Mouse (Mus musculus): ENCODE measurements at regions not wholly inside any gene's neighbourhood (a gene's known extent, or its start where the extent isn't known, plus 50 kb on each side); places are given as distances from the start of the nearest gene placed in this dataset.

DNA sequence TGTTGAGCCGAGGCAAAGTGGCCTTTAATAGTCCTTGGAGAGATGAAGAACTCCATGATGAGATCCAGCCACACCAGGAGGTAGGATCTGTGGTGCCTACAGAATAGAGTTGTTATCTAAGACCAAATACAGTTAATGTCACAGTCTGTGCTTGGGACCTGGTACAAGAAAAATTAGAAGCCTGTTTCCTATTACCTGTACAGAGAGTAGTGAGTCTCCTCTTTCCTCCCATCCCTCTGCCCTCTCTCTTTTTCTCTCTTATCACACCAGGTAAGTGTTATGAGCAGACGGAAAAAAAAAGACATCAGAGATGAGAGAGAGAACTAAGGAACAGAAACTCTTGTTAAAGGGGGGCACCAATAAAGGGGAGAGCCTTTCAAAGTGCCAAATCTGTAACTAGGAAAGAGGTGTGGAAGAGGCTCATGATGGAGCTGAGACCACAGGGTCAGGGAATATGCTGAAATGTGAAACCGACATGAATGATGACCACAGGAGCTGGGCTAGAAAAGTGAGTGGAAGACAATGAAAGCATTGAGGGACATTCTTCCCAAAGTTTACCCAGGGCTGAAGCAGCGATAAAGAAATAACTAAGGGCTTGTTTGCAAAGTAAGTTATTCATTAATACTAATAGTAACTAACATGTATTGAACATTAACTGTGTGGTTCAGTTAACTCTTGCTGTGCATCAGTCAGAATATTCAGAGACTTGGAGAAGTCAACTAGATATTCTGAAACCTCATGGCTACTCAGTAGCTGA lies 440.9 kb downstream of the Tns1 start:
- 57% methylated on average over 4 of the region's 4 CpGs for WGBS
- Histone ChIP-seq H3K9me3 (replicated peaks) (no peaks in the 10 kb centered on the region), H3K9ac (no peak overlapping the region), H3K4me2 (no peak overlapping the region), H3K4me3 (no peak overlapping the region), H3K27ac (no peak overlapping the region), H3K4me1 (replicated peaks) (no peaks in the 10 kb centered on the region), H3K27me3 (no peaks in the 10 kb centered on the region), H3K36me3 (no peaks in the 10 kb centered on the region)
- no peak for ATAC-seq (replicated peaks; ENCODE audit: insufficient number of reproducible peaks, insufficient read depth, low FRiP score, low read depth)

DNA sequence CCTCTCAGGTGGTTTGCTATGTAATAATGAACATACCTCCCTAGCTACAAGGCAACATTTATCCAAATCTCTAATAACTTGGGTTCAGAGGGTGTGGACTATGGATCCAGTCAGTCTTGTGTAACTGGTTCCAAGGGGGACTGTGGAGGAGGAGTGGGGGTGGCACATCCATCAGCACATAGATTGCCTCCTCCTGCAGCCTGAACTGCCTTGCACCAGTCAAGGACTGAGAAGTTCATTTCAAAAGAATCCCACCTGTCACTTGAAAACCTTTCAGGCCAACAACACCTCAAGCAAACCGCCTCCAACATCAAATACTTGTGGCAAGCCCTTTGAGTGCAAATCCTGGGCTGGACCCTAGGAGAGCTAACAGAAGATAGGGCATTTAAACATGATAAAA lies 442.6 kb downstream of the Tns1 start:
- Histone ChIP-seq H3K4me3 (no peak overlapping the region), H3K9me3 (replicated peaks) (no peaks in the 10 kb centered on the region), H3K36me3 (no peaks in the 10 kb centered on the region), H3K4me1 (replicated peaks) (peaks cover 5% of the 10 kb centered on the region), H3K27ac (no peak overlapping the region), H3K4me2 (no peak overlapping the region), H3K27me3 (no peaks in the 10 kb centered on the region), H3K9ac (no peak overlapping the region)
- ATAC-seq (replicated peaks; ENCODE audit: insufficient number of reproducible peaks, insufficient read depth, low FRiP score, low read depth) = no peak
- WGBS = 50% methylated on average over 1 of the region's 1 CpGs

DNA sequence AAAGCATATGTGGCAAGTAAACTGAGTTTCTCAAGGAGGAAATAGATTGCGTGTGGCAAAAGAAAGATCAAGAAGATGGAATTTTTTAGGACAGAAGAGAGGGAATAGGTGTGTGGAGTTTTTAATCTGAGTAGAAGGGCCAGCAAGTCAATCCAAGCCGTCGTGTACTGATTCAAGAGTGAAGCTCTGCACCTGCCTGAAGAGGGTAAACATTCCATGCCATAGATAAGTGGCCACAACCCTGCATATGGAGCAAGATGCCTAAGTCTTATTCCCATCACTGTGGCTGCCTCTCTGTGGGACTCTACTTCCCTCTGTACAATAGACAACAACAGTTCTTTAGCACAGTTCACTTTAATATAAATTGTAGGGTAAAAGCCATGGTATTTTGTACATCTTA lies 443.4 kb downstream of the Tns1 start:
- WGBS = 72% methylated on average over 3 of the region's 3 CpGs
- H3K9me3 ChIP-seq (replicated peaks) = no peaks in the 10 kb centered on the region
- no peak overlapping the region for H3K4me2 ChIP-seq
- no peak for ATAC-seq (replicated peaks; ENCODE audit: insufficient number of reproducible peaks, insufficient read depth, low FRiP score, low read depth)
- H3K27ac ChIP-seq = no peak overlapping the region
- no peaks in the 10 kb centered on the region for H3K27me3 ChIP-seq
- H3K4me3 ChIP-seq = no peak overlapping the region
- peaks cover 5% of the 10 kb centered on the region for H3K4me1 ChIP-seq (replicated peaks)
- H3K36me3 ChIP-seq = no peaks in the 10 kb centered on the region
- no peak overlapping the region for H3K9ac ChIP-seq

DNA sequence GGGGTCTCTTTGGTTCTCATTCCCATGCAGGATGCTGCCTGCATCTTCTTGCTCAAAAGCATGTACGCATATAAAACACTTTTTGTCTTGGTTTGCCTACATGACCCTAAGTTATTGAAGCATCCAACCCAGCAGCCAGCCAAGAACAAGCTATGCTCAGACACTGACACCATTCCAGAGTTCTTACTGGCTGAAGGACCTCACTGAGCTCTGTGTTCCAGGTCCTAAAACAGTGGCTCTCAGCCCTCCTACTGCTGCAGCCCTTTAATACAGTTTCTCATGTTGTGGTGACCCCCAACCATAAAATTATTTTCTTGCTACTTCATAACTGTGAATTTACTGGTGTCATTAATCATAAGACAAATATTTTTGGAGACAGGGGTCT lies 450.4 kb downstream of the Tns1 start:
- H3K27ac ChIP-seq = no peak overlapping the region
- no peak overlapping the region for H3K9ac ChIP-seq
- 77% methylated on average over 1 of the region's 1 CpGs for WGBS
- H3K4me3 ChIP-seq = no peak overlapping the region
- H3K27me3 ChIP-seq = no peaks in the 10 kb centered on the region
- no peaks in the 10 kb centered on the region for H3K36me3 ChIP-seq
- no peaks in the 10 kb centered on the region for H3K9me3 ChIP-seq (replicated peaks)
- no peak overlapping the region for H3K4me2 ChIP-seq
- ATAC-seq (replicated peaks; ENCODE audit: insufficient number of reproducible peaks, insufficient read depth, low FRiP score, low read depth) = no peak
- H3K4me1 ChIP-seq (replicated peaks) = peaks cover 13% of the 10 kb centered on the region

DNA sequence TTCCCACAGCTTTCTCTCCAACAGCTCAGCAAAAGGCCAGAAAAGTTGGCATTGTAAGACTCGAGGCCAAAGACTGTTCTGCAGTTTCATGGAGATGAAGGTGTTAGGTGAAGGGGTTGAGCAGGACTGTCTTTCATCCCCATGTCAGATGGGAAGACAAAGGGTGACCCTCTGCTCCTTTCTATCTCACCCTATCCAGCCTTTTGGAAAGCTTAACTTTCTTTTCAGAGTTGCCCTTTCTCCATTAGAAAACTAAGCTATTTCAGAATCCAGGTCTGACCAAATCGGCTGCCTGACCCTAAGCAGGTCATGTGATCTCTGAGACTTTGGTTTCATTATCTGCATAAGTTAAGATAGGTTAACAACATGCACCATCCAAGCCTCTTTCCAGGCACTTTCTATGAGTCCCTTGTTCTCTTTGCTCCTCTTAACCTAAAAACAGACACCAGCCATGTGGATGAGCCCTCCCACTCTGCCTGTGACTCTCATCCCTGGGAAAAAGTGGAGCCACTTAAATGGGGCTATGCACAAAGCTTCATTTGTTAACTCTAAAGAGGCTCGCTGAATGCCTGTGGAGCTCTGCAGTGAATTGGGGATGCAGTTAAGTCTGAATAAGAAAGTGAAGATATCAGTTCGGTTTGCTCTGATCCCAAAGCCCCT lies 450.9 kb downstream of the Tns1 start:
- no peak overlapping the region for H3K27ac ChIP-seq
- WGBS = 37% methylated on average over 4 of the region's 4 CpGs
- ATAC-seq (replicated peaks; ENCODE audit: insufficient number of reproducible peaks, insufficient read depth, low FRiP score, low read depth) = no peak

DNA sequence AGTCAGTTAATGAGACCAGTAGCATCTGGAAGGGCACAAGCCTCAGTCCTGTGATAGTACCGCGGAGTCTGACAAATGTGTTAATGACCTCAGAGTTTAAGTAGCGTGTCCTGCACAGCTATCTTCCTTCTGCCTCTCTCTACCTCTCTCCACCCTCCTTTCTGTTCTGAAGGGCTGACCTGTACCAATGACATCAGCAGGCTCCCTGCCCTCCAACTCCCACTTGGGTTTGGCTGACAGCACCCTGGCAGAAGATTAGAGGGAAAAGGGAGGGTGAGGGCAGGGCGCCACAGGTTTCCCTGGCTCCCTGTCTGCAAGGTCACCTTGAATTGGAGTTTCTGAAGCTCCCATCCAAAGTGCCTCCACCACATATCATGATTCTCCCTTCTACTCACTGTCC lies 452.0 kb downstream of the Tns1 start:
- Histone ChIP-seq H3K4me1 (replicated peaks) (peaks cover 16% of the 10 kb centered on the region), H3K4me3 (no peak overlapping the region), H3K9me3 (replicated peaks) (no peaks in the 10 kb centered on the region), H3K4me2 (no peak overlapping the region), H3K9ac (no peak overlapping the region), H3K27me3 (no peaks in the 10 kb centered on the region), H3K36me3 (no peaks in the 10 kb centered on the region), H3K27ac (peak overlapping the region; percentile 26)
- WGBS = 33% methylated on average over 4 of the region's 4 CpGs
- peak; percentile 86 for ATAC-seq (replicated peaks; ENCODE audit: insufficient number of reproducible peaks, insufficient read depth, low FRiP score, low read depth)

More for the DNA sequence above, 450.9 kb downstream of the Tns1 start:
- H3K4me1 ChIP-seq (replicated peaks) = peaks cover 14% of the 10 kb centered on the region
- H3K27me3 ChIP-seq = no peaks in the 10 kb centered on the region
- H3K4me3 ChIP-seq = no peak overlapping the region
- no peaks in the 10 kb centered on the region for H3K36me3 ChIP-seq
- no peak overlapping the region for H3K9ac ChIP-seq
- no peak overlapping the region for H3K4me2 ChIP-seq
- no peaks in the 10 kb centered on the region for H3K9me3 ChIP-seq (replicated peaks)

DNA sequence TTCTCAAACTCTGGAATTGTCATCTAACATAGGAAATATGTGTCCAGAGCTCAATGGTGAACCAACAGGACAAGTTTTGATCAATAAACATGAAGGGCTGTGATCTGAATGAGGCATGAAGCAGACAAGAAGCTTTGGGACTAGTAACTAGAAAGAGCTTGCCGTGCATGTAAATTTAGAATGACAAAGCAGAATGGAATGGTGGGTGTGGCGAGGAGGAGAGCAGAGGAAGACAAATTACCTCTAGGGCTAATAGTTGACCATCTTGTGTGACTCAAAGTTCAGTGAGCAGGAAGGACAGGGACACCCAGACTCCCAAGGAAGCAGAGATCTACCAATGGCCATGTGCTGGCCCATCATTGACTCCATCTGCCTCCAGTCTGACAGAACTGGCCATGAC lies 455.6 kb downstream of the Tns1 start:
- no peak overlapping the region for H3K4me2 ChIP-seq
- H3K4me1 ChIP-seq (replicated peaks) = peaks cover 11% of the 10 kb centered on the region
- H3K27me3 ChIP-seq = no peaks in the 10 kb centered on the region
- H3K36me3 ChIP-seq = no peaks in the 10 kb centered on the region
- no peak overlapping the region for H3K9ac ChIP-seq
- no peak overlapping the region for H3K27ac ChIP-seq
- no peaks in the 10 kb centered on the region for H3K9me3 ChIP-seq (replicated peaks)
- H3K4me3 ChIP-seq = no peak overlapping the region
- 78% methylated on average over 2 of the region's 2 CpGs for WGBS
- ATAC-seq (replicated peaks; ENCODE audit: insufficient number of reproducible peaks, insufficient read depth, low FRiP score, low read depth) = no peak

DNA sequence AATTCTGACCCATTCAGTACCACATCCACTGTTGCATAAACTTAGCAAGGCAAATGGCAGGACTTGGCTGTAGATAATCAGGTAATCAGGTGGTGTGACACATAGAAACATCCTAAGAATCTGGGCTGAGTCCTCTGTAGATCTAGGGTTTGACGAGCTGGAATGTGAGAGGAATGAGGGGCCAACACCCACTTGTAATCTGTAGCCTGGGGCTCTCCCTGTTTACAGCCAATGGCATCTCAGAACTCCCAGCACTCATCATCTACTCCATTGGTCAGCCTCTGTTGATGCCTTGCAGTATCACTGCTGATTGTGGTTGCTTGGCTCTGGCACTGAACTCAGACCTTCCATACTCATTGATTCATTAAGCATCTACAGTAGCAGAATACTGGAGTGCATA lies 460.7 kb downstream of the Tns1 start:
- ATAC-seq (replicated peaks; ENCODE audit: insufficient number of reproducible peaks, insufficient read depth, low FRiP score, low read depth) = no peak
- peaks cover 4% of the 10 kb centered on the region; the same call in 1 of the 2 replicates for H3K4me1 ChIP-seq (replicated peaks)
- no peaks in the 10 kb centered on the region for H3K9me3 ChIP-seq (replicated peaks)
- no peak overlapping the region for H3K4me2 ChIP-seq
- H3K27me3 ChIP-seq = no peaks in the 10 kb centered on the region
- WGBS = 20% methylated on average over 1 of the region's 1 CpGs
- H3K27ac ChIP-seq = no peak overlapping the region
- no peak overlapping the region for H3K4me3 ChIP-seq
- no peak overlapping the region for H3K9ac ChIP-seq
- H3K36me3 ChIP-seq = no peaks in the 10 kb centered on the region

DNA sequence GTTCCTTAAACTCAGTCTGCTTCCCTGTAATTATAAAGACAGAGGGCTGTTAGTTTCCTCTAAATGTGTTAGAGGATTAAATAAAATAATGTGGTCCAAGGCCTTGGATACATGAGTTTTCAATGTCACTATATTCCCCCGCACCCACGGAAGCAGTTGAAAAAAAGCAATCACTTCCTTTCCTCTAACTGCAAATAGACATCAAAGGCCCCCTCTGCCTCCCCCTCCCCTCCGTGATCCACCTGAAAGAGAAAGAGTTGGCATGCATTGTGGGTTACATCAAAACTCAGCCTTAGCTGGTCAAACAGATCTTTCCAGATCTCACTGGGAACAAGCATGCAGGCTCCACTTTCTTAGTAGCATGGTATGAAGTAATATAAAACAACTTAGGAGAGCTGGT lies 479.2 kb downstream of the Tns1 start:
- 64% methylated on average over 3 of the region's 3 CpGs for WGBS
- no peaks in the 10 kb centered on the region for H3K9me3 ChIP-seq (replicated peaks)
- no peaks in the 10 kb centered on the region for H3K36me3 ChIP-seq
- no peak overlapping the region for H3K4me3 ChIP-seq
- ATAC-seq (replicated peaks; ENCODE audit: insufficient number of reproducible peaks, insufficient read depth, low FRiP score, low read depth) = no peak
- no peak overlapping the region for H3K9ac ChIP-seq
- H3K27ac ChIP-seq = 0 out of 2 replicates have a peak overlapping the region, but pooled peaks have one; percentile 31
- no peak overlapping the region for H3K4me2 ChIP-seq
- no peaks in the 10 kb centered on the region for H3K27me3 ChIP-seq
- peaks cover 14% of the 10 kb centered on the region for H3K4me1 ChIP-seq (replicated peaks)

DNA sequence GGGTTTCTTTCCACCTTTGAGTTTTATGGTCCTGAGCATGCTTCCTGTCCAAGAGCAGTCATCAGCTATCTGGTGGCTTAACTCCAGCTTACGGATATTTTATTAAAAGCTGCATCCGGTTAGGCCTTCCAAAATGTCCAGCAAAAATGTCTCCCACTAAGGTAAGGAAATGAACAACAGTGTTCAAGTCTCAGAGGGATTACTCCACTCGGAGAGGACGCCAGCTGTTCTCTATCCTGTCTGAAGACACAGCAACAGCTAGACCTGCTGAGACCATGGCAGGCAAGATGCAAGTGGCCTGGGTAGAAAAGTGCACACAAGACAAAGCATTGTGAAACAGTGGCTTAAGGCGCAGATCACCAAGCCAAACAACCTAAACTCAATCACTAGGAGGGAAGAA lies 479.9 kb downstream of the Tns1 start:
- no peak; the same call in 1 of the 2 replicates for ATAC-seq (replicated peaks; ENCODE audit: insufficient number of reproducible peaks, insufficient read depth, low FRiP score, low read depth)

DNA sequence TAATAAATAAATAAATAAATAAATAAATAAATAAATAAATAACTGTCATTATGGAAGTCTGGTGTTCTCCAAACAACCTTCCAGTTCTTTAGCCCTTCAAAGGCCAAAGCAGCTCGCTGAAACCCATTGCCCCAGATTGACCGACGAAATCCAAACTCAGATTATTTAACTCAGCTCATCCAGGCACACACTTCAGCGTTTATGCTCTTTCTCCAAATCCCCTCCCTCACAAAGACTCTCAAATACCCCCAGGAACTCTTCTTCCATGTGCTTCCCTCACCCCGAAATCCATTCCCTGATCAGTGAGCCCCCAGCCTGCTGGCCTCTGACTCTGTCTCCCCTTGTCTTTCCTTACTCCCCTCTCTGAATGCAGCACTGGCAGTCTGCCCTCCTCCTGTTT lies 480.8 kb downstream of the Tns1 start:
- H3K27ac ChIP-seq = peak overlapping the region; percentile 67
- no peak overlapping the region for H3K9ac ChIP-seq
- no peaks in the 10 kb centered on the region for H3K36me3 ChIP-seq
- no peak overlapping the region for H3K4me2 ChIP-seq
- no peak for ATAC-seq (replicated peaks; ENCODE audit: insufficient number of reproducible peaks, insufficient read depth, low FRiP score, low read depth)
- H3K27me3 ChIP-seq = no peaks in the 10 kb centered on the region
- 64% methylated on average over 5 of the region's 5 CpGs for WGBS
- no peak overlapping the region for H3K4me3 ChIP-seq
- no peaks in the 10 kb centered on the region for H3K9me3 ChIP-seq (replicated peaks)
- H3K4me1 ChIP-seq (replicated peaks) = peaks cover 14% of the 10 kb centered on the region

More for the DNA sequence above, 479.9 kb downstream of the Tns1 start:
- 57% methylated on average over 5 of the region's 5 CpGs for WGBS
- Histone ChIP-seq H3K9ac (no peak overlapping the region), H3K4me2 (no peak overlapping the region), H3K36me3 (no peaks in the 10 kb centered on the region), H3K9me3 (replicated peaks) (no peaks in the 10 kb centered on the region), H3K27me3 (no peaks in the 10 kb centered on the region), H3K4me3 (no peak overlapping the region), H3K27ac (peak overlapping the region; percentile 67), H3K4me1 (replicated peaks) (peaks cover 14% of the 10 kb centered on the region)

DNA sequence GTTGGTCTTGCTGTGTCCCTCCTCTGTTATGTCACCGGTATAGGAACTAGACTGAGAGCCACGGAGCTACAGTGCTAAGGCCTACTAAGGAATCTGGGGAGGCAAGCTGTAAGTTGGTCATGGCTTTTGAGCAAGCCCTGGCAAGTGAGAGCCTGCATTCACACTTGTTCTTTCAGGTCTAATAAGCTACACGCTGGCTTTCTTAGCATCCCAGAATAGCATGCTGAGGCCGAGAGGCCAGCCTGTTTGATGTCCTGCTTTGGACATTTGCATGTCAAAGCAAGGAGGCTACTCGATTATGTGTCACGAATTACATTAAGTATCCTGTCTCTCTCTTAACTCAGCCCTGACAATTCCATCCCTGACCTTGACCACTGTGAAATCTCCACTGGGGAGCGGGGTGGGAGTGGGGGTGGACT lies 481.5 kb downstream of the Tns1 start:
- no peak overlapping the region for H3K4me2 ChIP-seq
- H3K9me3 ChIP-seq (replicated peaks) = no peaks in the 10 kb centered on the region
- H3K9ac ChIP-seq = no peak overlapping the region
- no peaks in the 10 kb centered on the region for H3K36me3 ChIP-seq
- no peak for ATAC-seq (replicated peaks; ENCODE audit: insufficient number of reproducible peaks, insufficient read depth, low FRiP score, low read depth)
- H3K4me3 ChIP-seq = no peak overlapping the region
- H3K27me3 ChIP-seq = no peaks in the 10 kb centered on the region
- H3K27ac ChIP-seq = no peak overlapping the region
- 35% methylated on average over 7 of the region's 7 CpGs for WGBS
- H3K4me1 ChIP-seq (replicated peaks) = peaks cover 14% of the 10 kb centered on the region

Data from heart, embryonic 15.5 days (tissue).